Mouse (Mus musculus) testis, adult 2 months (tissue): ENCODE measurements at regions not wholly inside any gene's neighbourhood (a gene's known extent, or its start where the extent isn't known, plus 50 kb on each side); places are given as distances from the start of the nearest gene placed in this dataset.

Experiments used
- CTCF ChIP-seq: fragments of 200-500 bp; IDR thresholded peaks from 2 replicates; pipeline ENCODE4 v1.5.1; 2012; ENCODE audit warnings: low read depth, mild to moderate bottlenecking, inconsistent platforms, low read length, moderate library complexity; ENCODE audit not compliant: control insufficient read depth, insufficient read depth, insufficient replicate concordance
- POLR2A ChIP-seq: fragments of 200-500 bp; IDR thresholded peaks from 2 replicates; pipeline ENCODE4 v1.6.1; 2012; ENCODE audit warnings: low read depth, mild to moderate bottlenecking, inconsistent platforms, low read length, moderate library complexity; ENCODE audit not compliant: control insufficient read depth

GRCm38 (mm10) chr12:79969346-79970226 lies 143.2 kb downstream of the Zfp36l1 start:
- TF ChIP-seq CTCF (no peak), POLR2A (no peak)
